Mouse (Mus musculus) lung, embryonic 16.5 days (tissue): ENCODE measurements around the gene Prim2. TPM values are rescaled to one million over a fixed set of nuclear protein-coding genes. Genes with fewer than 3 reads are reported as not detected.
"Not testable (repeated sequence)": the region's sequence is repeated elsewhere in the genome, so short reads cannot be mapped to it uniquely, and the experiment has no call there.

Source experiments
- ATAC-seq: fragments of 200-750 bp; cut with Nextera tagmentation; 2 replicates; pipeline ENCODE4 v1.8.0; 2017; ENCODE audit warnings: low read depth, mild to moderate bottlenecking, moderate library complexity
- H3K27ac ChIP-seq: fragments of 300-500 bp; sonication (generic); 2 replicates; pipeline ENCODE4 v1.5.1; 2014; ENCODE audit warnings: mild to moderate bottlenecking, control low read depth, low read length
- H3K27me3 ChIP-seq: fragments of 300-500 bp; sonication (generic); 2 replicates; pipeline ENCODE4 v1.6.1; 2014; ENCODE audit warnings: low read depth, low read length, mixed read lengths; ENCODE audit not compliant: control insufficient read depth, insufficient read depth
- H3K36me3 ChIP-seq: fragments of 300-500 bp; sonication (generic); 2 replicates; pipeline ENCODE4 v1.6.1; 2014; ENCODE audit warnings: low read length; ENCODE audit not compliant: control insufficient read depth, insufficient read depth
- H3K4me1 ChIP-seq: fragments of 300-500 bp; sonication (generic); replicated peaks from 2 replicates; pipeline ENCODE4 v1.6.1; 2014; ENCODE audit warnings: low read length, mixed read lengths; ENCODE audit not compliant: control insufficient read depth, insufficient read depth
- H3K4me2 ChIP-seq: fragments of 300-500 bp; sonication (generic); 2 replicates; pipeline ENCODE4 v1.6.1; 2014; ENCODE audit warnings: low read depth, low read length, control low read depth
- H3K4me3 ChIP-seq: fragments of 300-500 bp; sonication (generic); 2 replicates; pipeline ENCODE4 v1.5.1; 2014; ENCODE audit warnings: mild to moderate bottlenecking, low read length, control low read depth
- H3K9ac ChIP-seq: fragments of 300-500 bp; sonication (generic); 2 replicates; pipeline ENCODE4 v1.6.1; 2014; ENCODE audit warnings: low read length, control low read depth
- H3K9me3 ChIP-seq: fragments of 300-500 bp; sonication (generic); 2 replicates; pipeline ENCODE4 v1.6.1; 2016; ENCODE audit warnings: low read length; ENCODE audit not compliant: control insufficient read depth
- WGBS: fragments of 180-500 bp; shearing (Covaris S2); extraction: QIAGEN DNeasy Blood & Tissue Kit; methylation state at CpG from one replicate; pipeline ENCODE4 v1.1.7; 2014; 5-methylcytosine and 5-hydroxymethylcytosine counted together
- polyA plus RNA-seq: library from polyadenylated mRNA; unstranded; fragments of >200 nt; fragmentation: Nextera tagmentation; extraction: Ambion mirVana; gene quantifications from 2 replicates; pipeline ENCODE4 v1.2.1, GENCODE M21; 2015

The Prim2 gene
- polyA plus RNA-seq, 1 experiment from 2014 or later: 37.9 TPM

DNA sequence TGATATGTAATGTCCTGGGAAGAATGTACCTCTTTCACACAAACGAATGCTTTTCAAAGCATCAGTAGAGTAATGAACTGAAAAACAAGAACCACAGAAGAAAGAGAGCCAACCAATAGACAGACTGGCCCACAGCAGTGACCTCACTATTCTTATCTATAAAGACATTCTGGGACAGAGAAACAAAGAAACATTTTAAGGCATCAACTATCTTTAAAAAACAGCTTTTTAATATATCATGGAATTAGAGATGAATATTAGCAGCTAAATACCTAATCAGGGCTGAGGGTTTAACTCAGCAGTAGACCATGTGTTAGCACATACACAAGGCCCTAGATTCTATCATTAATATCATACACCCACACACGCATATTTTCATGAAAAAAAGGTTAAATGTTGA, 42.5 kb downstream of the Prim2 start:
- no peak overlapping the region for H3K4me3 ChIP-seq
- no peaks in the 10 kb centered on the region for H3K9me3 ChIP-seq
- WGBS: 88% methylated on average over 2 of the region's 2 CpGs
- no peak overlapping the region for H3K27ac ChIP-seq
- ATAC-seq: no peak
- H3K4me1 ChIP-seq: no peaks in the 10 kb centered on the region
- H3K9ac ChIP-seq: no peak overlapping the region
- peaks cover 15% of the 10 kb centered on the region for H3K36me3 ChIP-seq
- no peak overlapping the region for H3K4me2 ChIP-seq
- H3K27me3 ChIP-seq: no peaks in the 10 kb centered on the region

DNA sequence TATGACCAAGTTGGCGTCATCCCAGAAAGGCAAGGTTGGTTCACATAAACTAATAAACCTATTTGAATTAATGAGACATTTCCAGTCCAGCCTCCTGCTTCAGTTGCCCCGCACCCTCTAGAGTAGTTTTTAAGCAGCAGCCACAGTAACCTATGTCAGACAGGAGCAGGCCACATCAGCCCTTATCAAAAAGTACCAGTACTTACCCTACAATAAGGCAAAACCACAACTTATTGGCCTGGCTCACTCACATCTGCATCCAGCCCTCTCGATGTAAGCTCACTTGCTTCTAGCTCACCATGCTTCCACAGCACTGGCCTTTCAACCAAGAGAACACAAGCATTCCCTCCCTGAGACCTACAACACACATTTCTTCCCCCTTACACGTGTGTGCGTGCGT, 44.7 kb downstream of the Prim2 start:
- Histone ChIP-seq H3K4me2 (no peak overlapping the region), H3K4me3 (no peak overlapping the region), H3K27ac (no peak overlapping the region), H3K9me3 (no peaks in the 10 kb centered on the region), H3K36me3 (peaks cover 14% of the 10 kb centered on the region), H3K27me3 (no peaks in the 10 kb centered on the region), H3K9ac (no peak overlapping the region), H3K4me1 (no peaks in the 10 kb centered on the region)
- ATAC-seq: no peak
- WGBS: 90% methylated on average over 6 of the region's 6 CpGs

DNA sequence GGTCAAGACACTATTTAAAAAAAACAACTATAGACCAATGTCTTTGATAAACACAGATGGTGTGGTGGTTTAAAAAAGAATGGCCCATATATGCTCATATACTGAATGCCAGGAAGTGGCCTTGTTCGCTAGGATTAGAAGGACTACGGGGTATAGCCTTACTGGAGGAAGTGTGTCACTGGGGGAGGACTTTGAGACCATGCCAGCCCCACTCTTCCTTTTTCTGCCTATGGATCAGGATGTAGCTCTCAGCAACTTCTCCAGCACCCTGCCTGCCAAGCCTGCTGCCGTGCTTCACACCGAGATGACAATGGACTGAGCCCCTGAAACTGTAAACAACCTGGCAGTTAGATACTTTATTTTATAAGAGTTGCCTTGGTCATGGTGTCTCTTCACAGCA, 45.2 kb downstream of the Prim2 start:
- H3K27ac ChIP-seq: no peak overlapping the region
- peaks cover 9% of the 10 kb centered on the region for H3K36me3 ChIP-seq
- 79% methylated on average over 4 of the region's 4 CpGs for WGBS
- H3K27me3 ChIP-seq: no peaks in the 10 kb centered on the region
- H3K9ac ChIP-seq: no peak overlapping the region
- H3K9me3 ChIP-seq: no peaks in the 10 kb centered on the region
- H3K4me1 ChIP-seq: no peaks in the 10 kb centered on the region
- H3K4me3 ChIP-seq: no peak overlapping the region
- no peak overlapping the region for H3K4me2 ChIP-seq
- ATAC-seq: no peak

DNA sequence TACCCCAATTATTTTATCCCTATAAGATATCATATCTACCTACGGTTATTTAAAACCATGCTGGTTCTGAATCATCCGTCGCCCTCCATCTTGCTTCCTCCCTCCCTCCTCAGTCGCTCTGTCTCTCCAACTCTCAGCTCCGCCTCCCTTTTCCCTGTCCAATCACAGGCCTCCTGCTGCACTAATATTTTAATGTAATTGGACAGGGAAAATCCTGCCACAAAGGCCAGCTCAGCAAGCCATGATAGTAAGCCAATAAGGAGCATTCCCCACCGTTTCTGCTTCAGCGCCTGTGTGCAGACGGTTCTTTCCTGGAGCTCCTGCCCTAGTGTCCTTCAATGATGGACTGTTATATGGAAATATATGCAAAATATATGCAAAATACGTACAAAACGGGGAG, 47.8 kb downstream of the Prim2 start:
- Histone ChIP-seq H3K9me3 (no peaks in the 10 kb centered on the region), H3K9ac (no peak overlapping the region), H3K4me3 (no peak overlapping the region), H3K36me3 (peaks cover 9% of the 10 kb centered on the region; the same call in 1 of the 2 replicates), H3K27me3 (no peaks in the 10 kb centered on the region), H3K4me1 (no peaks in the 10 kb centered on the region), H3K4me2 (no peak overlapping the region), H3K27ac (no peak overlapping the region)
- WGBS: 90% methylated on average over 10 of the region's 10 CpGs
- ATAC-seq: no peak

DNA sequence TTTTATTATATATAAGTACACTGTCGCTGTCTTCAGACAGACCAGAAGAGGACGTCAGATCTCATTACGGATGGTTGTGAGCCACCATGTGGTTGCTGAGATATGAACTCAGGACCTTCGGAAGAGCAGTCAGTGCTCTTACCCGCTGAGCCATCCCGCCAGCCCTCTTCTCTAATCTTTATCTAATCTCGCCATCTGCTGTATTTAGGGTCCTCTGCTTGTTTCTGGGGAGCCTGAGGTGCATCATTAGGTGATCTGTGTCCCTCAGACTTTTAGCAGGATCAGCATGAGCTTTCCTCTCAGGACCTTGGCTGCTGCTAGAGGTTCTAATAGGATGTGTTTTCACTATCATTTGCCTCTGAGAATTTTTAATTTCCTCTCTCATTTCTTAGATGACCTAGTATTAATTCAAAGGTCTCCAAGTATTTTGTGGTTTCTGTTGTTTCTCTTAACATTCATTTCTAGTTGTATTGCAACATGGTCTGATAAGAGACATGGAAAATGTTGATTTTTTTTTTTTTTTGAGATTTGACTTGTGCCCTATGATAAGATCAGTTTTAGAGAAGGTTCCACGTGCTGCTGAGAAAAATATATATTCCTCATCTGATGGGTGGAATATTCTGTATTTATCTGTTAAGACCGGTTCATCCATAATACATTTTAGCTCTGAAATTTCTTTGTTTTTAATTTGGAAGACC, 49.4 kb downstream of the Prim2 start:
- no peaks in the 10 kb centered on the region for H3K9me3 ChIP-seq
- no peak for ATAC-seq

DNA sequence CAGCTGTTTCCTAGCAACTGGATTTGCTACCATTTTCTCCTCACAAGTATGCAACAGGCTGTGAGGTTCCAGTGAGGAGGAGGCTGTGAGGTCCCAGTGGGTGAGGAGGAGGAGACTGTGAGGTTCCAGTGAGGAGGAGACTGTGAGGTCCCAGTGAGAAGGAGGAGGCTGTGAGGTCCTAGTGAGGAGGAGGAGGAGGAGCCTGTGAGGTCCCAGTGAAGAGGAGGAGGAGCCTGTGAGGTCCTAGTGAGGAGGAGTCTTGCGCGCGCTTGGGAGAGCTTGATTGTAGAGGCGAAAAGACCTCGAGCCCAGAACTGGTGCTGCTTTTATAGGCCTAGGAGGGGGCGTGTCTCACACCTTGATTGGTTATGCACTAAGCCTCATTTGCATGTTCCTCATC, 53.0 kb downstream of the Prim2 start:
- H3K4me1 ChIP-seq, H3K9ac ChIP-seq, H3K27me3 ChIP-seq, H3K9me3 ChIP-seq, H3K4me2 ChIP-seq, H3K4me3 ChIP-seq, H3K36me3 ChIP-seq, H3K27ac ChIP-seq, ATAC-seq: not testable (repeated sequence)
- 89% methylated on average over 5 of the region's 6 CpGs for WGBS

More for the DNA sequence above, 49.4 kb downstream of the Prim2 start:
- no peaks in the 10 kb centered on the region for H3K4me1 ChIP-seq
- no peak overlapping the region for H3K9ac ChIP-seq
- H3K36me3 ChIP-seq: peaks cover 6% of the 10 kb centered on the region; the same call in 1 of the 2 replicates
- no peaks in the 10 kb centered on the region for H3K27me3 ChIP-seq
- H3K4me3 ChIP-seq: no peak overlapping the region
- H3K27ac ChIP-seq: no peak overlapping the region
- H3K4me2 ChIP-seq: no peak overlapping the region
- 89% methylated on average over 9 of the region's 9 CpGs for WGBS

DNA sequence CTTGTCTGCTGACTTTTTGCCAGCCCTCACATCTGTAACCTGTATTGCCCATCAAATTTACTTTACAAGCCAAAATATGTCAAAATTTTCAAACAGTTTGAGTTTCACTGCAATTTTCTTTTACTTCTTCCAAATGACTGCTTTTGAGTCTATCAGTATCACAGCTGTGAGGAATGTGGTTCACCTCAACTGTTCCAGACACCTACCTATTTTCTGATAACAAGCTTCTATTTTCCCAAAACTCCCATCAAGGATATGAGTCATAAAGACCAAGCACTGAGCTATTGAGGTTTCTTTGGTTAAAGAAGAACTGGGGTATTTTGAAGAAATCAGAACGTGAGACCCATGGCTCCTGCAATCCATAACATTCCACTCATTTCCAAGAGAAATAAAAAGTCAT, 57.5 kb downstream of the Prim2 start:
- no peaks in the 10 kb centered on the region for H3K27me3 ChIP-seq
- ATAC-seq: no peak
- no peak overlapping the region for H3K4me2 ChIP-seq
- no peak overlapping the region for H3K27ac ChIP-seq
- H3K9ac ChIP-seq: no peak overlapping the region
- no peak overlapping the region for H3K4me3 ChIP-seq
- 0 out of 2 replicates have a peak, but pooled peaks cover 3% of the 10 kb centered on the region for H3K36me3 ChIP-seq
- H3K4me1 ChIP-seq: no peaks in the 10 kb centered on the region
- H3K9me3 ChIP-seq: no peaks in the 10 kb centered on the region
- 51% methylated on average over 1 of the region's 1 CpGs for WGBS

DNA sequence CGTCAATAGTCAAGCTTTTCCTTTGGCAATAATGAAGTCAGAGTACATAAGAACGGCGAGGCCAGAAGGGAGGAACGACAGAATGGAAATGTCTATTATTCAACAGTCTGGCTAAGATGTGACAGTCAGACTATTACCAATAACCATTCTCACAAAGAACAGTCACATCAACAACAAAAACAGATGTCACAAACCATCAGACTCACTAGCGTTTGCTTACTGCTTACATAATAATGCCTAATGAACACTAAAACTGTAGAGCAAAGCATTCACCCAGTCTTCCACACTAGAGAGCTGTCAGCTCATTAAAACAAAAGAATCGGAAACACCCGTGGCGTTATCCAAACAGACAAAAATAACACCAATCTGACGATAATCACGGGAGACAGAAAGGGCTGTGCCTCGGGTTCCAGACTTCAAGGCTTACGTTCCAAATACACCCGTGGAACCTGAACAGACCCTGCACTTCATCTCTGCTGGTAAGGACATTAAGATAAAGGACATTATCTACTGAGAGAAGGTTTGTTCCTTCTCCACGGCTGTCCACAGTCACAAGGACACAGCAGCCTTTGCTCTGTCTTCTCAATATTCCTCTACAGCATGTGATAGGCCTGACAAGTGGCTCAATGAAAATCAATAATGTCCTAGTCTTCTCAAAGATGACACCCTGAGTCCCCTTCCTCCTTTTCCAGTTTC, 59.4 kb downstream of the Prim2 start:
- H3K4me3 ChIP-seq: no peak overlapping the region
- H3K4me2 ChIP-seq: no peak overlapping the region
- 0 out of 2 replicates have a peak, but pooled peaks cover 3% of the 10 kb centered on the region for H3K36me3 ChIP-seq
- H3K4me1 ChIP-seq: no peaks in the 10 kb centered on the region
- no peak overlapping the region for H3K27ac ChIP-seq
- no peaks in the 10 kb centered on the region for H3K9me3 ChIP-seq
- H3K27me3 ChIP-seq: no peaks in the 10 kb centered on the region
- ATAC-seq: no peak
- 56% methylated on average over 14 of the region's 14 CpGs for WGBS
- H3K9ac ChIP-seq: no peak overlapping the region

DNA sequence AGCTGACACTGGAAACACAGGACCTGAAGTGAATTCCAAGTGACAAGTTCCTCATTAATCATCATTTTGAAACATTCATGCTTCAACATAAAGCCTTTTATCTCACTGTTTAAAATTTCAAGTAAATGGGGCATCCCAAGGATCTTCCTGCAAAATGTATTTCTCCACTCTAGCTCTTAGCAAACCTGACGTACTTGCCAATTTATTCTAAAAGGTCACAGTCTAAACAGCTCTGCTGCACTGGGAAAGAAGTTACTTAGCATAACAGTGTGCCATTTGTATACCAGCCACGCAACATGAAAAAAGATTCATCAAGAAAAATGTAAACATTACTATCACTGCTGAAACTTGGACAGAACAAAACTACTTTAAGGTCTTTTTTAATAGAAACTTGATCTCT, 61.5 kb downstream of the Prim2 start:
- H3K27ac ChIP-seq: no peak overlapping the region
- no peak for ATAC-seq
- H3K4me3 ChIP-seq: no peak overlapping the region
- no peaks in the 10 kb centered on the region for H3K9me3 ChIP-seq
- H3K4me2 ChIP-seq: no peak overlapping the region
- WGBS: 60% methylated on average over 2 of the region's 2 CpGs
- no peaks in the 10 kb centered on the region for H3K27me3 ChIP-seq
- H3K36me3 ChIP-seq: 0 out of 2 replicates have a peak, but pooled peaks cover 3% of the 10 kb centered on the region
- no peaks in the 10 kb centered on the region for H3K4me1 ChIP-seq
- no peak overlapping the region for H3K9ac ChIP-seq
